Mouse (Mus musculus): ENCODE measurements at regions not wholly inside any gene's neighbourhood (a gene's known extent, or its start where the extent isn't known, plus 50 kb on each side); places are given as distances from the start of the nearest gene placed in this dataset.
"Not testable (repeated sequence)": the region's sequence is repeated elsewhere in the genome, so short reads cannot be mapped to it uniquely, and the experiment has no call there.

- Histone ChIP-seq H3K9ac (ENCODE audit: low read depth, low read length) (peak overlapping the region; percentile 55), H3K4me3 (ENCODE audit: low read depth, low read length) (peak overlapping the region; percentile 62), H3K27me3 (replicated peaks; ENCODE audit: control insufficient read depth, insufficient read depth, low read length) (peaks cover 37% of the 10 kb centered on the region), H3K4me2 (ENCODE audit: low read depth, low read length) (peak overlapping the region; percentile 99), H3K9me3 (ENCODE audit: control insufficient read depth, low read length) (no peaks in the 10 kb centered on the region), H3K27ac (replicated peaks; ENCODE audit: low read depth, low read length) (no peak overlapping the region), H3K36me3 (ENCODE audit: control insufficient read depth, insufficient read depth, low read length) (no peaks in the 10 kb centered on the region), H3K4me1 (ENCODE audit: control insufficient read depth, insufficient read depth, low read length) (peaks cover 4% of the 10 kb centered on the region; the same call in 1 of the 2 replicates)
- 11% methylated on average over 35 of the region's 49 CpGs for WGBS
- DNase-seq (ENCODE audit: low spot score) (peak; percentile 37), ATAC-seq (ENCODE audit: low read depth) (peak; percentile 60)
These were observed 83.0 kb downstream of the Ulbp1 start for GRCm38 (mm10) chr10:7390239-7391091.

- H3K9me3 ChIP-seq (ENCODE audit: control insufficient read depth, low read length); H3K4me3 ChIP-seq (ENCODE audit: low read depth, low read length); H3K36me3 ChIP-seq (ENCODE audit: control insufficient read depth, insufficient read depth, low read length); H3K9ac ChIP-seq (ENCODE audit: low read depth, low read length); H3K4me2 ChIP-seq (ENCODE audit: low read depth, low read length); H3K27me3 ChIP-seq (replicated peaks; ENCODE audit: control insufficient read depth, insufficient read depth, low read length); H3K4me1 ChIP-seq (ENCODE audit: control insufficient read depth, insufficient read depth, low read length); H3K27ac ChIP-seq (replicated peaks; ENCODE audit: low read depth, low read length); ATAC-seq (ENCODE audit: low read depth): not testable (repeated sequence)
- 39% methylated on average over 3 of the region's 3 CpGs for WGBS
- DNase-seq (ENCODE audit: low spot score) = peak; percentile 61
These were observed 114.6 kb downstream of the Ulbp1 start for GRCm38 (mm10) chr10:7358791-7359190.

- WGBS = 89% methylated on average over 13 of the region's 13 CpGs
- H3K4me1 ChIP-seq (ENCODE audit: control insufficient read depth, insufficient read depth, low read length); H3K4me3 ChIP-seq (ENCODE audit: low read depth, low read length); H3K36me3 ChIP-seq (ENCODE audit: control insufficient read depth, insufficient read depth, low read length); DNase-seq (ENCODE audit: low spot score); H3K27me3 ChIP-seq (replicated peaks; ENCODE audit: control insufficient read depth, insufficient read depth, low read length); H3K4me2 ChIP-seq (ENCODE audit: low read depth, low read length); H3K27ac ChIP-seq (replicated peaks; ENCODE audit: low read depth, low read length); ATAC-seq (ENCODE audit: low read depth); H3K9ac ChIP-seq (ENCODE audit: low read depth, low read length); H3K9me3 ChIP-seq (ENCODE audit: control insufficient read depth, low read length): not testable (repeated sequence)
These were observed 129.1 kb downstream of the Ulbp1 start for GRCm38 (mm10) chr10:7344290-7344689.

- DNase-seq (ENCODE audit: low spot score); H3K36me3 ChIP-seq (ENCODE audit: control insufficient read depth, insufficient read depth, low read length); ATAC-seq (ENCODE audit: low read depth); H3K4me1 ChIP-seq (ENCODE audit: control insufficient read depth, insufficient read depth, low read length); H3K27ac ChIP-seq (replicated peaks; ENCODE audit: low read depth, low read length); H3K27me3 ChIP-seq (replicated peaks; ENCODE audit: control insufficient read depth, insufficient read depth, low read length); H3K9me3 ChIP-seq (ENCODE audit: control insufficient read depth, low read length); H3K4me2 ChIP-seq (ENCODE audit: low read depth, low read length); H3K4me3 ChIP-seq (ENCODE audit: low read depth, low read length); H3K9ac ChIP-seq (ENCODE audit: low read depth, low read length): not testable (repeated sequence)
- WGBS = 97% methylated on average over 8 of the region's 8 CpGs
These were observed 129.7 kb downstream of the Ulbp1 start for GRCm38 (mm10) chr10:7343736-7344135.

- WGBS = 41% methylated on average over 11 of the region's 11 CpGs
- peak; percentile 77 for ATAC-seq (ENCODE audit: low read depth)
- Histone ChIP-seq H3K4me3 (ENCODE audit: low read depth, low read length) (no peak overlapping the region), H3K27me3 (replicated peaks; ENCODE audit: control insufficient read depth, insufficient read depth, low read length) (no peaks in the 10 kb centered on the region), H3K9me3 (ENCODE audit: control insufficient read depth, low read length) (no peaks in the 10 kb centered on the region), H3K4me2 (ENCODE audit: low read depth, low read length) (no peak overlapping the region), H3K9ac (ENCODE audit: low read depth, low read length) (no peak overlapping the region), H3K4me1 (ENCODE audit: control insufficient read depth, insufficient read depth, low read length) (no peaks in the 10 kb centered on the region), H3K36me3 (ENCODE audit: control insufficient read depth, insufficient read depth, low read length) (no peaks in the 10 kb centered on the region), H3K27ac (replicated peaks; ENCODE audit: low read depth, low read length) (no peak overlapping the region)
- DNase-seq (ENCODE audit: low spot score) = peak; percentile 90
These were observed 121.2 kb upstream of the Cnksr3 start for GRCm38 (mm10) chr10:7333077-7333747.

GRCm38 (mm10) chr10:7328262-7328661, 116.2 kb upstream of the Cnksr3 start:
- no peak overlapping the region for H3K4me3 ChIP-seq (ENCODE audit: low read depth, low read length)
- no peaks in the 10 kb centered on the region for H3K27me3 ChIP-seq (replicated peaks; ENCODE audit: control insufficient read depth, insufficient read depth, low read length)
- ATAC-seq (ENCODE audit: low read depth) = no peak
- DNase-seq (ENCODE audit: low spot score) = no peak
- no peak overlapping the region for H3K4me2 ChIP-seq (ENCODE audit: low read depth, low read length)
- 39% methylated on average over 3 of the region's 3 CpGs for WGBS
- H3K9ac ChIP-seq (ENCODE audit: low read depth, low read length) = no peak overlapping the region
- no peaks in the 10 kb centered on the region for H3K4me1 ChIP-seq (ENCODE audit: control insufficient read depth, insufficient read depth, low read length)
- H3K27ac ChIP-seq (replicated peaks; ENCODE audit: low read depth, low read length) = no peak overlapping the region
- H3K36me3 ChIP-seq (ENCODE audit: control insufficient read depth, insufficient read depth, low read length) = no peaks in the 10 kb centered on the region
- no peaks in the 10 kb centered on the region for H3K9me3 ChIP-seq (ENCODE audit: control insufficient read depth, low read length)

- not testable (repeated sequence) for ATAC-seq (ENCODE audit: low read depth); H3K4me3 ChIP-seq (ENCODE audit: low read depth, low read length); H3K27me3 ChIP-seq (replicated peaks; ENCODE audit: control insufficient read depth, insufficient read depth, low read length); H3K9me3 ChIP-seq (ENCODE audit: control insufficient read depth, low read length); H3K36me3 ChIP-seq (ENCODE audit: control insufficient read depth, insufficient read depth, low read length); H3K9ac ChIP-seq (ENCODE audit: low read depth, low read length); H3K4me2 ChIP-seq (ENCODE audit: low read depth, low read length); DNase-seq (ENCODE audit: low spot score); H3K27ac ChIP-seq (replicated peaks; ENCODE audit: low read depth, low read length); H3K4me1 ChIP-seq (ENCODE audit: control insufficient read depth, insufficient read depth, low read length)
- WGBS = 93% methylated on average over 3 of the region's 3 CpGs
These were observed 115.0 kb upstream of the Cnksr3 start for GRCm38 (mm10) chr10:7327046-7327445.

- Histone ChIP-seq H3K4me2 (ENCODE audit: low read depth, low read length) (no peak overlapping the region), H3K9me3 (ENCODE audit: control insufficient read depth, low read length) (no peaks in the 10 kb centered on the region), H3K4me1 (ENCODE audit: control insufficient read depth, insufficient read depth, low read length) (no peaks in the 10 kb centered on the region), H3K27me3 (replicated peaks; ENCODE audit: control insufficient read depth, insufficient read depth, low read length) (no peaks in the 10 kb centered on the region), H3K4me3 (ENCODE audit: low read depth, low read length) (no peak overlapping the region), H3K36me3 (ENCODE audit: control insufficient read depth, insufficient read depth, low read length) (no peaks in the 10 kb centered on the region), H3K9ac (ENCODE audit: low read depth, low read length) (no peak overlapping the region), H3K27ac (replicated peaks; ENCODE audit: low read depth, low read length) (no peak overlapping the region)
- DNase-seq (ENCODE audit: low spot score) (no peak), ATAC-seq (ENCODE audit: low read depth) (no peak)
- 64% methylated on average over 4 of the region's 4 CpGs for WGBS
These were observed 113.0 kb upstream of the Cnksr3 start for GRCm38 (mm10) chr10:7325074-7325473.
